Mouse (Mus musculus): ENCODE measurements around the gene Pip5k1b. TPM values are rescaled to one million over a fixed set of nuclear protein-coding genes. Genes with fewer than 3 reads are reported as not detected.

Gene Pip5k1b
- polyA plus RNA-seq, 1 experiment from 2014 or later = 2.4 TPM

- Histone ChIP-seq H3K4me1 (peaks cover 9% of the 10 kb centered on the region), H3K27me3 (ENCODE audit: low read depth, poor library complexity, severe bottlenecking) (no peaks in the 10 kb centered on the region), H3K36me3 (no peaks in the 10 kb centered on the region), H3K9me3 (replicated peaks) (no peaks in the 10 kb centered on the region), H3K27ac (replicated peaks) (no peak overlapping the region), H3K4me3 (no peak overlapping the region)
- 94% methylated on average over 10 of the region's 10 CpGs for WGBS
- DNase-seq (ENCODE audit: low spot score) = no peak
Measured at GRCm38 (mm10) chr19:24540952-24541668, 14.6 kb downstream of the Pip5k1b start.

GRCm38 (mm10) chr19:24539041-24539440, 16.6 kb downstream of the Pip5k1b start:
- H3K4me1 ChIP-seq = peaks cover 9% of the 10 kb centered on the region
- no peaks in the 10 kb centered on the region for H3K36me3 ChIP-seq
- 93% methylated on average over 1 of the region's 1 CpGs for WGBS
- no peak overlapping the region for H3K4me3 ChIP-seq
- no peak overlapping the region for H3K27ac ChIP-seq (replicated peaks)
- DNase-seq (ENCODE audit: low spot score) = no peak
- no peaks in the 10 kb centered on the region for H3K27me3 ChIP-seq (ENCODE audit: low read depth, poor library complexity, severe bottlenecking)
- no peaks in the 10 kb centered on the region for H3K9me3 ChIP-seq (replicated peaks)

- H3K27ac ChIP-seq (replicated peaks) = no peak overlapping the region
- peaks cover 1% of the 10 kb centered on the region; the same call in 1 of the 2 replicates for H3K4me1 ChIP-seq
- WGBS = 93% methylated on average over 6 of the region's 6 CpGs
- no peak overlapping the region for H3K4me3 ChIP-seq
- no peaks in the 10 kb centered on the region for H3K9me3 ChIP-seq (replicated peaks)
- DNase-seq (ENCODE audit: low spot score) = no peak
- no peaks in the 10 kb centered on the region for H3K36me3 ChIP-seq
- no peaks in the 10 kb centered on the region for H3K27me3 ChIP-seq (ENCODE audit: low read depth, poor library complexity, severe bottlenecking)
Measured at GRCm38 (mm10) chr19:24538181-24538580, 17.5 kb downstream of the Pip5k1b start.

GRCm38 (mm10) chr19:24537691-24538090, 18.0 kb downstream of the Pip5k1b start:
- Histone ChIP-seq H3K27me3 (ENCODE audit: low read depth, poor library complexity, severe bottlenecking) (no peaks in the 10 kb centered on the region), H3K4me1 (no peaks in the 10 kb centered on the region), H3K9me3 (replicated peaks) (no peaks in the 10 kb centered on the region), H3K4me3 (no peak overlapping the region), H3K36me3 (no peaks in the 10 kb centered on the region), H3K27ac (replicated peaks) (no peak overlapping the region)
- 82% methylated on average over 4 of the region's 4 CpGs for WGBS
- DNase-seq (ENCODE audit: low spot score) = no peak

GRCm38 (mm10) chr19:24536920-24537319, 18.8 kb downstream of the Pip5k1b start:
- Histone ChIP-seq H3K27ac (replicated peaks) (no peak overlapping the region), H3K36me3 (no peaks in the 10 kb centered on the region), H3K4me1 (no peaks in the 10 kb centered on the region), H3K9me3 (replicated peaks) (no peaks in the 10 kb centered on the region), H3K4me3 (no peak overlapping the region), H3K27me3 (ENCODE audit: low read depth, poor library complexity, severe bottlenecking) (no peaks in the 10 kb centered on the region)
- WGBS = 86% methylated on average over 5 of the region's 5 CpGs
- no peak for DNase-seq (ENCODE audit: low spot score)

GRCm38 (mm10) chr19:24536280-24536679, 19.4 kb downstream of the Pip5k1b start:
- Histone ChIP-seq H3K4me3 (no peak overlapping the region), H3K27me3 (ENCODE audit: low read depth, poor library complexity, severe bottlenecking) (no peaks in the 10 kb centered on the region), H3K9me3 (replicated peaks) (no peaks in the 10 kb centered on the region), H3K36me3 (no peaks in the 10 kb centered on the region), H3K4me1 (no peaks in the 10 kb centered on the region), H3K27ac (replicated peaks) (no peak overlapping the region)
- no peak for DNase-seq (ENCODE audit: low spot score)
- 92% methylated on average over 3 of the region's 3 CpGs for WGBS

- Histone ChIP-seq H3K4me1 (no peaks in the 10 kb centered on the region), H3K4me3 (no peak overlapping the region), H3K27me3 (ENCODE audit: low read depth, poor library complexity, severe bottlenecking) (no peaks in the 10 kb centered on the region), H3K36me3 (no peaks in the 10 kb centered on the region), H3K27ac (replicated peaks) (no peak overlapping the region), H3K9me3 (replicated peaks) (no peaks in the 10 kb centered on the region)
- DNase-seq (ENCODE audit: low spot score) = no peak
- 86% methylated on average over 6 of the region's 6 CpGs for WGBS
Measured at GRCm38 (mm10) chr19:24535161-24535560, 20.5 kb downstream of the Pip5k1b start.

- Histone ChIP-seq H3K9me3 (replicated peaks) (no peaks in the 10 kb centered on the region), H3K27me3 (ENCODE audit: low read depth, poor library complexity, severe bottlenecking) (no peaks in the 10 kb centered on the region), H3K36me3 (no peaks in the 10 kb centered on the region), H3K27ac (replicated peaks) (no peak overlapping the region), H3K4me1 (no peaks in the 10 kb centered on the region), H3K4me3 (no peak overlapping the region)
- WGBS = 84% methylated on average over 7 of the region's 7 CpGs
- no peak for DNase-seq (ENCODE audit: low spot score)
Measured at GRCm38 (mm10) chr19:24534733-24535132, 20.9 kb downstream of the Pip5k1b start.

- Histone ChIP-seq H3K36me3 (no peaks in the 10 kb centered on the region), H3K4me1 (no peaks in the 10 kb centered on the region), H3K27me3 (ENCODE audit: low read depth, poor library complexity, severe bottlenecking) (no peaks in the 10 kb centered on the region), H3K4me3 (no peak overlapping the region), H3K9me3 (replicated peaks) (no peaks in the 10 kb centered on the region), H3K27ac (replicated peaks) (no peak overlapping the region)
- DNase-seq (ENCODE audit: low spot score) = no peak
- WGBS = 91% methylated on average over 4 of the region's 4 CpGs
Measured at GRCm38 (mm10) chr19:24528910-24529561, 26.6 kb downstream of the Pip5k1b start.

GRCm38 (mm10) chr19:24528129-24528730, 27.4 kb downstream of the Pip5k1b start:
- Histone ChIP-seq H3K27ac (replicated peaks) (no peak overlapping the region), H3K36me3 (no peaks in the 10 kb centered on the region), H3K9me3 (replicated peaks) (no peaks in the 10 kb centered on the region), H3K27me3 (ENCODE audit: low read depth, poor library complexity, severe bottlenecking) (no peaks in the 10 kb centered on the region), H3K4me3 (no peak overlapping the region), H3K4me1 (no peaks in the 10 kb centered on the region)
- DNase-seq (ENCODE audit: low spot score) = no peak
- 87% methylated on average over 4 of the region's 4 CpGs for WGBS

- 89% methylated on average over 5 of the region's 5 CpGs for WGBS
- H3K9me3 ChIP-seq (replicated peaks) = no peaks in the 10 kb centered on the region
- DNase-seq (ENCODE audit: low spot score) = no peak
- no peaks in the 10 kb centered on the region for H3K36me3 ChIP-seq
- no peaks in the 10 kb centered on the region for H3K27me3 ChIP-seq (ENCODE audit: low read depth, poor library complexity, severe bottlenecking)
- H3K4me1 ChIP-seq = no peaks in the 10 kb centered on the region
- H3K4me3 ChIP-seq = no peak overlapping the region
- no peak overlapping the region for H3K27ac ChIP-seq (replicated peaks)
Measured at GRCm38 (mm10) chr19:24527613-24527948, 28.1 kb downstream of the Pip5k1b start.

GRCm38 (mm10) chr19:24526731-24527612, 28.7 kb downstream of the Pip5k1b start:
- H3K27ac ChIP-seq (replicated peaks) = no peak overlapping the region
- no peaks in the 10 kb centered on the region for H3K36me3 ChIP-seq
- no peak for DNase-seq (ENCODE audit: low spot score)
- 86% methylated on average over 15 of the region's 15 CpGs for WGBS
- H3K9me3 ChIP-seq (replicated peaks) = no peaks in the 10 kb centered on the region
- H3K4me1 ChIP-seq = no peaks in the 10 kb centered on the region
- H3K27me3 ChIP-seq (ENCODE audit: low read depth, poor library complexity, severe bottlenecking) = no peaks in the 10 kb centered on the region
- H3K4me3 ChIP-seq = no peak overlapping the region
